Mouse (Mus musculus) intestine, embryonic 16.5 days (tissue): Measurements from ENCODE around the gene Ipp. TPM values are rescaled to one million over a fixed set of nuclear protein-coding genes. Genes with fewer than 3 reads are reported as not detected.

Experiments used
- ATAC-seq: fragments of 200-750 bp; cut with Nextera tagmentation; 2 replicates; pipeline ENCODE4 v1.8.0; 2017; ENCODE audit warnings: moderate TSS enrichment, moderate library complexity
- H3K27ac ChIP-seq: fragments of 300-500 bp; sonication (generic); 2 replicates; pipeline ENCODE4 v1.5.1; 2014; ENCODE audit warnings: mild to moderate bottlenecking, low read length
- H3K27me3 ChIP-seq: fragments of 300-500 bp; sonication (generic); replicated peaks from 2 replicates; pipeline ENCODE4 v1.6.1; 2014; ENCODE audit warnings: low read length, control low read depth, mixed read lengths; ENCODE audit not compliant: control insufficient read depth, insufficient read depth
- H3K36me3 ChIP-seq: fragments of 300-500 bp; sonication (generic); 2 replicates; pipeline ENCODE4 v1.6.1; 2014; ENCODE audit warnings: low read length, control low read depth; ENCODE audit not compliant: control insufficient read depth, insufficient read depth
- H3K4me1 ChIP-seq: fragments of 300-500 bp; sonication (generic); 2 replicates; pipeline ENCODE4 v1.6.1; 2014; ENCODE audit warnings: low read length, control low read depth, mixed read lengths; ENCODE audit not compliant: control insufficient read depth, insufficient read depth
- H3K4me2 ChIP-seq: fragments of 300-500 bp; sonication (generic); 2 replicates; pipeline ENCODE4 v1.6.1; 2014; ENCODE audit warnings: low read depth, low read length, control low read depth
- H3K4me3 ChIP-seq: fragments of 300-500 bp; sonication (generic); 2 replicates; pipeline ENCODE4 v1.5.1; 2014; ENCODE audit warnings: mild to moderate bottlenecking, low read length
- H3K9ac ChIP-seq: fragments of 300-500 bp; sonication (generic); 2 replicates; pipeline ENCODE4 v1.6.1; 2014; ENCODE audit warnings: low read depth, low read length
- H3K9me3 ChIP-seq: fragments of 300-500 bp; sonication (generic); 2 replicates; pipeline ENCODE4 v1.6.1; 2016; ENCODE audit warnings: low read length, control low read depth; ENCODE audit not compliant: control insufficient read depth
- WGBS: fragments of 180-500 bp; shearing (Covaris S2); extraction: QIAGEN DNeasy Blood & Tissue Kit; methylation state at CpG from one replicate; pipeline ENCODE4 v1.1.7; 2014; 5-methylcytosine and 5-hydroxymethylcytosine counted together
- polyA plus RNA-seq: library from polyadenylated mRNA; unstranded; fragments of >200 nt; fragmentation: Nextera tagmentation; extraction: Ambion mirVana; gene quantifications from 2 replicates; pipeline ENCODE4 v1.2.1, GENCODE M21; 2015

The Ipp gene
- polyA plus RNA-seq, 1 experiment from 2014 or later, result 16.5 TPM

GRCm38 (mm10) chr4:116555413-116556300 lies 48.3 kb downstream of the Ipp start, which contains the start of gene Tmem69:
TSS of gene Tmem69 (minus strand) at chr4:116555936.
- 0 out of 2 replicates have a peak, but pooled peaks cover 4% of the 10 kb centered on the region for H3K4me1 ChIP-seq
- 3% methylated on average over 23 of the region's 23 CpGs for WGBS
- peak within 1 kb of the TSS; percentile 94 for H3K27ac ChIP-seq
- peak within 1 kb of the TSS; percentile 78 for H3K4me2 ChIP-seq
- ATAC-seq, result no peak
- H3K4me3 ChIP-seq, result peak within 1 kb of the TSS; percentile 81
- peak within 1 kb of the TSS; percentile 90 for H3K9ac ChIP-seq
- no peaks in the 10 kb centered on the region for H3K27me3 ChIP-seq
- no peaks in the 10 kb centered on the region for H3K36me3 ChIP-seq
- H3K9me3 ChIP-seq, result no peaks in the 10 kb centered on the region

- Histone ChIP-seq H3K9me3 (no peaks in the 10 kb centered on the region), H3K4me2 (peak overlapping the region; percentile 78), H3K4me3 (peak overlapping the region; percentile 81), H3K36me3 (no peaks in the 10 kb centered on the region), H3K9ac (peak overlapping the region; percentile 90), H3K4me1 (0 out of 2 replicates have a peak, but pooled peaks cover 5% of the 10 kb centered on the region), H3K27ac (peak overlapping the region; percentile 94), H3K27me3 (no peaks in the 10 kb centered on the region)
- ATAC-seq, result peak; percentile 96
- 0% methylated on average over 28 of the region's 28 CpGs for WGBS
Measured at GRCm38 (mm10) chr4:116556561-116557305, 49.4 kb downstream of the Ipp start.

- 0 out of 2 replicates have a peak, but pooled peaks cover 5% of the 10 kb centered on the region for H3K4me1 ChIP-seq
- peak; percentile 96 for ATAC-seq
- H3K4me2 ChIP-seq, result peak within 1 kb of the TSS; percentile 78
- H3K9me3 ChIP-seq, result no peaks in the 10 kb centered on the region
- no peaks in the 10 kb centered on the region for H3K36me3 ChIP-seq
- H3K4me3 ChIP-seq, result peak within 1 kb of the TSS; percentile 81
- no peaks in the 10 kb centered on the region for H3K27me3 ChIP-seq
- peak within 1 kb of the TSS; percentile 90 for H3K9ac ChIP-seq
- under 1% methylated on average over 78 of the region's 78 CpGs for WGBS
- H3K27ac ChIP-seq, result peak within 1 kb of the TSS; percentile 94
Measured at GRCm38 (mm10) chr4:116557306-116558121, 50.2 kb downstream of the Ipp start, which contains the start of gene Gpbp1l1. TSS of gene Gpbp1l1 (plus strand) at chr4:116557658.

GRCm38 (mm10) chr4:116558151-116558882 lies 51.0 kb downstream of the Ipp start:
- 2% methylated on average over 15 of the region's 15 CpGs for WGBS
- ATAC-seq, result no peak
- H3K9me3 ChIP-seq, result no peaks in the 10 kb centered on the region

More at GRCm38 (mm10) chr4:116558151-116558882, 51.0 kb downstream of the Ipp start:
- Histone ChIP-seq H3K4me1 (0 out of 2 replicates have a peak, but pooled peaks cover 5% of the 10 kb centered on the region), H3K4me3 (peak overlapping the region; percentile 81), H3K4me2 (peak overlapping the region; percentile 63), H3K27ac (peak overlapping the region; percentile 94), H3K9ac (peak overlapping the region; percentile 90), H3K36me3 (no peaks in the 10 kb centered on the region), H3K27me3 (no peaks in the 10 kb centered on the region)

Other genes starting within 250 kb of the Ipp start
- 6.4 and 7.5 TPM in 2 replicates for gene Mast2, start 43.4 kb upstream of the Ipp start, polyA plus RNA-seq
- 27.4 and 27.5 TPM in 2 replicates for gene Tmem69, start 48.4 kb downstream of the Ipp start, polyA plus RNA-seq
- 29.7 and 31.3 TPM in 2 replicates for gene Gpbp1l1, start 50.1 kb downstream of the Ipp start, polyA plus RNA-seq
- 6.1 and 6.4 TPM in 2 replicates for gene Ccdc17, start 89.1 kb downstream of the Ipp start, polyA plus RNA-seq
- 74.0 and 89.8 TPM in 2 replicates for gene Nasp, start 120.4 kb downstream of the Ipp start, polyA plus RNA-seq
- gene Akr1a1, start 144.1 kb downstream of the Ipp start, polyA plus RNA-seq, result 928 and 934 TPM in 2 replicates
- 1,384 and 1,485 TPM in 2 replicates for gene Prdx1, start 178.0 kb downstream of the Ipp start, polyA plus RNA-seq
- gene Mmachc, start 200.9 kb downstream of the Ipp start, polyA plus RNA-seq, result 20.7 and 22.7 TPM in 2 replicates
- gene Ccdc163, start 201.0 kb downstream of the Ipp start, polyA plus RNA-seq, result 21.3 and 22.6 TPM in 2 replicates
- 10.4 and 11.6 TPM in 2 replicates for gene Tesk2, start 213.4 kb downstream of the Ipp start, polyA plus RNA-seq